Mouse (Mus musculus): Measurements from ENCODE around the gene Gpsm3. TPM values are rescaled to one million over a fixed set of nuclear protein-coding genes. Genes with fewer than 3 reads are reported as not detected.

Gene Gpsm3
- polyA plus RNA-seq, 1 experiment from 2014 or later, result 9.3 TPM

DNA sequence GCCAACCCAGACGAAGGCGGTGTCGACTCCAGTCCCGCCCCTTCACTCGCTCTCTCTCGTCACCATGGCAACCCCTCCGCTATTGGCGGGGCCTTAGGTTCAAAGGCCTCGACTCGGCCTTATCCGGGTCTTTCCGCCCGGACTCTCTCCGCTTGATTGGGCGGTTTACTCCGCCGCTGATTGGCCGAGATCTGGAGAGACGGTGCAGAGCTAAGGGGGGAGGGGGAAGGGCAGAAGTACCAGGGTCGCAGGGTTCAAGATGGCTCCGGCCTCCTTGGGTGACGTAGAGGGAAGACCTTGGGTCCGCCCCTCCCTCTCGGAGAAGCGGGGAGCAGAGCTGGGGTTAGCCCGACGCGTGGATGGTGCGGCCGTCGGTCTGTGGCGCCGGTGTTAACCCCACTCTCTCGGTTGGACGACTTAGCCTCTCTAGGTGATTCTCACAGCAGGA, 14.5 kb downstream of the Gpsm3 start, which contains the start of gene Agpat1:
Gene Agpat1, plus strand, starts transcription at position 202 of the 448 bp plus-strand sequence.
- Histone ChIP-seq H3K4me1 (ENCODE audit: control insufficient read depth, insufficient read depth, low read length) (peaks cover 32% of the 10 kb centered on the region), H3K4me2 (ENCODE audit: low read depth, low read length) (peak within 1 kb of the TSS; percentile 92), H3K9ac (ENCODE audit: low read length) (peak within 1 kb of the TSS; percentile 96), H3K4me3 (replicated peaks; ENCODE audit: low read length) (peak within 1 kb of the TSS; percentile 89), H3K36me3 (ENCODE audit: control insufficient read depth, insufficient read depth, low read length) (peaks cover 8% of the 10 kb centered on the region; the same call in 1 of the 2 replicates), H3K9me3 (replicated peaks; ENCODE audit: control insufficient read depth, low read length) (no peaks in the 10 kb centered on the region), H3K27ac (ENCODE audit: low read length) (peak within 1 kb of the TSS; percentile 96), H3K27me3 (ENCODE audit: control insufficient read depth, insufficient read depth, low read length) (no peaks in the 10 kb centered on the region)
- peak; percentile 87 for ATAC-seq (ENCODE audit: insufficient read depth, low FRiP score)
- under 1% methylated on average over 35 of the region's 35 CpGs for WGBS

DNA sequence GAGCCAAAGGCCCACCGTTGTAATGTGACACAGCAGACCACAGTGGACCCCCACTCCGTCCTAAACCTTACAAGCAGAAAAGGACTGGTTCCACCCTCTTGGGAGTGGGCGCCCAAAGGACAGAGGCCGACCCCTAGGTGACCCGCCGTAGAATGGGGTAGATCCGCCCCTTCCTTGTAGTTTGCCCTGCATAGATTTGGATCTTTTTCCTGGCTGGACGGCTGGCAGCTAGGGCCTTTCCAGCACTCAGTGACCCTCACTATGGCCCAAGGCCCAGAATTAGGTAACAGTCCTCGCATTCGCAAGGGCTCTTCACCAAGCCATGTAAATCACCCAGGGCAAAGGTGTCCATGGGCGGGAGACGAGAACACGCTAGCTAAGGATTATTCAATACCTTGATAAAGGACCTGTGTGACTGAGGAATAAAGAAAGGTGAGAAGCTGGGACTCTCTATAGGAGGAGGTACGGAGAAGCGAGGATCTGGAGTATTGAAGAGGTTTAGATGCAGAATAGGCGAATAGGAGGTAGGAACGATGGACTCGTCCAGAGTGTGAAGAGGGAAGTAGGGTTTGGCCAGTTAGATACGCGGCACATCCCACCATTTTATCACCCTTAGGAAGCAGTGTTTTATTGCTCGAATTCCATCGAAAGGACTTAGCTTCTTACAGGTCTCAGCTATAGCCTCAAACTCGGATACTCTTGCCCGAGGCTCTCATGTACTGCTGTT, 15.1 kb downstream of the Gpsm3 start:
- H3K4me1 ChIP-seq (ENCODE audit: control insufficient read depth, insufficient read depth, low read length), result peaks cover 32% of the 10 kb centered on the region
- no peaks in the 10 kb centered on the region for H3K27me3 ChIP-seq (ENCODE audit: control insufficient read depth, insufficient read depth, low read length)
- H3K9me3 ChIP-seq (replicated peaks; ENCODE audit: control insufficient read depth, low read length), result no peaks in the 10 kb centered on the region
- H3K4me2 ChIP-seq (ENCODE audit: low read depth, low read length), result peak overlapping the region; percentile 92
- 13% methylated on average over 24 of the region's 24 CpGs for WGBS
- H3K4me3 ChIP-seq (replicated peaks; ENCODE audit: low read length), result peak overlapping the region; percentile 89
- H3K9ac ChIP-seq (ENCODE audit: low read length), result peak overlapping the region; percentile 96
- peak overlapping the region; percentile 96 for H3K27ac ChIP-seq (ENCODE audit: low read length)
- peaks cover 8% of the 10 kb centered on the region; the same call in 1 of the 2 replicates for H3K36me3 ChIP-seq (ENCODE audit: control insufficient read depth, insufficient read depth, low read length)
- no peak for ATAC-seq (ENCODE audit: insufficient read depth, low FRiP score)

DNA sequence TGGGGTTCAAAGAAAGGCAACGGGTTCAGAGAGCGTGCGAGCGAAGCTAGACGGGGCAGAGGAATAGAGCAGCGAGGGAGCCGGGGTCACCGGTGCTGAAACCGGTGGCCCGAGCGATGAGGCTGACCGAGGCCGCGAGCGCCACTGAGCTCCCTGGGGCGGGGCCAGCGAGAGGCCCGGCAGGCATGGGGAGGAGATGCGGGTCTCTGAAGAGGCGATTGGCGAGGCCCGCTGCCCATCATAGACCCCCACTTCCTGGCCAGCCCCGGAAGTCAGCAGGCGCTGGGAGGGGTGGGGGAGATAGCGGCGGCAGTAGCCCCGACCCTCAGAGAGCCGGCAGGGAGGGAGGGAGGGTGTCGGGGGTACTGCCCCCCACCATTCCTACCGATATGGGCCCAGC, 16.0 kb downstream of the Gpsm3 start:
- WGBS, result 1% methylated on average over 30 of the region's 30 CpGs

DNA sequence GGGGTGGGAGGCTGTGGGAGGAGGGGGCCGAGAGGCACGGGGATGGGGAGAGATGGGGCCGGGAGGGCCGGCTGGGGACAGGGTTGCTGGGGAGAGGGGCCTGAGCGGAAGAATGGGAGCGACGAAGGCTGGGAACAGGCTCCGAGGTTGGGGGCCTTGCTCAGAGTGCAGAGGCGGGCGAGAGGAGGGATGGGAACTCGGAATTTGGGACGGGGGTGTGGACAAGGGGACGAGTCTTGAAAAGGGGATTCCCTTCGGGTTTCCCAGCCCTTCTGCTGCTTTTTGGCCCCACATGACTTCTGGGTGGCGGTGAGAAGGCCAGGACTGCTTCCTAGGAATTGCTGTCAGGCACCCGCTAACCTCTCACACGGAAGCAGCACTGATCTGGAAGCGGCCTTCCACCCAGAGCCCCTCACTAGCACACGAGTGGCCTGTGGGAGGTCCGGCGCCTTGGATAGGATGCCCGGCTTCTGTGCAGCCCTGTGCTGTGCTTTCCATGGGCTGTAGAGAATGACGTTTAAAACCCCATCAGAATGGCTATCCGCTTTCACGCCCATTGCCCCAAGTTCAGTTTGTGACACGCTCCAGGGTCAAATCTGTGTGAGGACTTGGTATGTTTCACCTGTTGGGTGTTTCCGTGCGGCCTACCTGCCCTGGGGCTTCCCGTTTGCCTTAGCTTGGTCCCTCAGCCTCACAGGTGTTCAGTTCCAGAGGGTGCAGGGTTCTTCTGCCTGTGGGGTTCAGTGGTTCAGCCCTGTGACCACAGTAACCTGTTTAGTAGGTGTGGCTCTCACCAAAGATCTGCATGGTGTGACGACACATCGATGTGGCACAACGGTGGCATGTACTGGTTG, 16.8 kb downstream of the Gpsm3 start:
- 8% methylated on average over 32 of the region's 32 CpGs for WGBS
- no peaks in the 10 kb centered on the region for H3K9me3 ChIP-seq (replicated peaks; ENCODE audit: control insufficient read depth, low read length)
- H3K27me3 ChIP-seq (ENCODE audit: control insufficient read depth, insufficient read depth, low read length), result no peaks in the 10 kb centered on the region
- H3K9ac ChIP-seq (ENCODE audit: low read length), result peak overlapping the region; percentile 96
- H3K4me3 ChIP-seq (replicated peaks; ENCODE audit: low read length), result peak overlapping the region; percentile 89
- no peaks in the 10 kb centered on the region for H3K36me3 ChIP-seq (ENCODE audit: control insufficient read depth, insufficient read depth, low read length)
- H3K27ac ChIP-seq (ENCODE audit: low read length), result peak overlapping the region; percentile 96
- H3K4me2 ChIP-seq (ENCODE audit: low read depth, low read length), result peak overlapping the region; percentile 92
- peaks cover 32% of the 10 kb centered on the region for H3K4me1 ChIP-seq (ENCODE audit: control insufficient read depth, insufficient read depth, low read length)
- ATAC-seq (ENCODE audit: insufficient read depth, low FRiP score), result no peak

More for the DNA sequence above, 16.0 kb downstream of the Gpsm3 start:
- Histone ChIP-seq H3K4me2 (ENCODE audit: low read depth, low read length) (peak overlapping the region; percentile 92), H3K9ac (ENCODE audit: low read length) (peak overlapping the region; percentile 96), H3K27me3 (ENCODE audit: control insufficient read depth, insufficient read depth, low read length) (no peaks in the 10 kb centered on the region), H3K9me3 (replicated peaks; ENCODE audit: control insufficient read depth, low read length) (no peaks in the 10 kb centered on the region), H3K4me1 (ENCODE audit: control insufficient read depth, insufficient read depth, low read length) (peaks cover 32% of the 10 kb centered on the region), H3K27ac (ENCODE audit: low read length) (peak overlapping the region; percentile 96), H3K36me3 (ENCODE audit: control insufficient read depth, insufficient read depth, low read length) (peaks cover 3% of the 10 kb centered on the region; the same call in 1 of the 2 replicates), H3K4me3 (replicated peaks; ENCODE audit: low read length) (peak overlapping the region; percentile 89)
- ATAC-seq (ENCODE audit: insufficient read depth, low FRiP score), result peak; percentile 51

DNA sequence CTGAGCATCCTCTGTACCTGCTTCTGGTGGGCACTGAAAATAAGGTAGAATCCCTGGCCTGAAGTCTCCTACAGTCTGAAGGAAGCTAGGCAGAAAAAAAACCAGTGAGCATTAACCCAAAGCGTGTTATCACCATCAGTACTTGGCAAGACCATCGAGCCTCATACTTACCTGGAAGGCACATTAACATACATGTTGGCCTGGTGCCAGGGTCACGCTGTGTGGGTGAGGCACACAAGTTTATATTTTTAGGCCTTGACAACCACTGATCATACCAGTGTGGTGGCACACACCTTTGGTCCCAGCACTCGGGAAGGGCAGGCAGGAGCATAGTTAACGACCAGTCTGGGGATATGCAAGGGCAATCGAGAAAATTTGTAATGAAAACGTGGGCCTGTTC, 18.4 kb downstream of the Gpsm3 start:
- Histone ChIP-seq H3K27me3 (ENCODE audit: control insufficient read depth, insufficient read depth, low read length) (no peaks in the 10 kb centered on the region), H3K9me3 (replicated peaks; ENCODE audit: control insufficient read depth, low read length) (no peaks in the 10 kb centered on the region), H3K4me3 (replicated peaks; ENCODE audit: low read length) (no peak overlapping the region), H3K4me2 (ENCODE audit: low read depth, low read length) (no peak overlapping the region), H3K9ac (ENCODE audit: low read length) (0 out of 2 replicates have a peak overlapping the region, but pooled peaks have one; percentile 28), H3K36me3 (ENCODE audit: control insufficient read depth, insufficient read depth, low read length) (0 out of 2 replicates have a peak, but pooled peaks cover 11% of the 10 kb centered on the region), H3K27ac (ENCODE audit: low read length) (peak overlapping the region; percentile 16; the same call in 1 of the 2 replicates), H3K4me1 (ENCODE audit: control insufficient read depth, insufficient read depth, low read length) (peaks cover 21% of the 10 kb centered on the region)
- ATAC-seq (ENCODE audit: insufficient read depth, low FRiP score), result no peak
- WGBS, result 78% methylated on average over 7 of the region's 7 CpGs

DNA sequence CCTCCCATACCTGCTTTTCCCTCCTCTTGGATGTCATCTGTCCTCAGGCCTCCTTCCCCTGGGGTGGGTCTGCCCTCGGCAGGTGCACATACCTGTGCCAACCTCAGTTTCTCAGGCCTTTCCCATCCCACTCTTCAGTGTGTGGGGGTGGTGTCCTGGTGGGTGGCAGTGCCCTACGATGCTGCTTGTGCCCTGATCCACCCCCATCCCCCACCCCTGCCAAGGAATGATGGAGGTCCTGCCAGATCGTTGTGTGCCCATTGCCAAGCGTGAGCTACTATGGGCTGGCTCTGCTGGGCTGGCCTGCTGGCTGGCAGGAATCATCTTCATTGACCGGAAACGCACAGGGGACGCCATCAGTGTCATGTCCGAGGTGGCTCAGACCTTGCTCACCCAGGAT, 21.4 kb downstream of the Gpsm3 start:
- no peak overlapping the region for H3K27ac ChIP-seq (ENCODE audit: low read length)
- H3K4me1 ChIP-seq (ENCODE audit: control insufficient read depth, insufficient read depth, low read length), result peaks cover 11% of the 10 kb centered on the region
- no peak overlapping the region for H3K4me2 ChIP-seq (ENCODE audit: low read depth, low read length)
- WGBS, result 94% methylated on average over 8 of the region's 8 CpGs
- H3K36me3 ChIP-seq (ENCODE audit: control insufficient read depth, insufficient read depth, low read length), result peaks cover 11% of the 10 kb centered on the region; the same call in 1 of the 2 replicates
- no peaks in the 10 kb centered on the region for H3K9me3 ChIP-seq (replicated peaks; ENCODE audit: control insufficient read depth, low read length)
- no peak overlapping the region for H3K4me3 ChIP-seq (replicated peaks; ENCODE audit: low read length)
- no peaks in the 10 kb centered on the region for H3K27me3 ChIP-seq (ENCODE audit: control insufficient read depth, insufficient read depth, low read length)
- no peak for ATAC-seq (ENCODE audit: insufficient read depth, low FRiP score)
- no peak overlapping the region for H3K9ac ChIP-seq (ENCODE audit: low read length)

DNA sequence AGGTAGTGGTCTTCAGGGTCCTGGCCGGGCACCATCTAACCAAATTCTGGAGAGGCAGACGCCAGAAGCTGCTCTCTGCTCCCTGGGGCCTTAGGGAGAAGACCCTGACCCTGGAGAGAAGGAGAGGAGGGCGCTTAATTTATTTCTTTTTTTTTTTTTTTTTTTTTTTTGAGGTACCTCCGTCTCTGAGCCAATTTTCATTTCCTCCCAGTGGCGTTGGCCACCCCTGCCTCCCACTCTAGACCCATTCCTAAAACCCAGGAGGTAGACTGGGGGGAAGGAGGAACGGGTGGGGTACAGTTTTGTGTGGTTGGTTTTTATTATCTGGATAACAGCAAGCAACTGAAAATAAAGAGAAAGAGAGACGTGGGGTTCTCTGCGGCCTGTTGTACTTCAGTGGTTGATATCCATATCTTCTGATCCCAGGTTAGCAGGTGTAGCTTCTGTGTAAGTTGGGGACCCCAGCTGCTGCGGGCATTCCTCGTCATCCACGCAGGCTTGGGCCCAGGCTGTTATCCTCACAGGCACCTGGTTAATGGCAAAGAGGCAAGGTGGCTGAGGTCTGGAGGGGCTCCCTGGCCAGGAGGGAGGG, 23.5 kb downstream of the Gpsm3 start:
- 84% methylated on average over 11 of the region's 11 CpGs for WGBS
- Histone ChIP-seq H3K4me3 (replicated peaks; ENCODE audit: low read length) (no peak overlapping the region), H3K9ac (ENCODE audit: low read length) (no peak overlapping the region), H3K9me3 (replicated peaks; ENCODE audit: control insufficient read depth, low read length) (no peaks in the 10 kb centered on the region), H3K27me3 (ENCODE audit: control insufficient read depth, insufficient read depth, low read length) (no peaks in the 10 kb centered on the region), H3K4me2 (ENCODE audit: low read depth, low read length) (no peak overlapping the region), H3K36me3 (ENCODE audit: control insufficient read depth, insufficient read depth, low read length) (peaks cover 11% of the 10 kb centered on the region; the same call in 1 of the 2 replicates), H3K27ac (ENCODE audit: low read length) (no peak overlapping the region), H3K4me1 (ENCODE audit: control insufficient read depth, insufficient read depth, low read length) (0 out of 2 replicates have a peak, but pooled peaks cover 5% of the 10 kb centered on the region)
- no peak for ATAC-seq (ENCODE audit: insufficient read depth, low FRiP score)

DNA sequence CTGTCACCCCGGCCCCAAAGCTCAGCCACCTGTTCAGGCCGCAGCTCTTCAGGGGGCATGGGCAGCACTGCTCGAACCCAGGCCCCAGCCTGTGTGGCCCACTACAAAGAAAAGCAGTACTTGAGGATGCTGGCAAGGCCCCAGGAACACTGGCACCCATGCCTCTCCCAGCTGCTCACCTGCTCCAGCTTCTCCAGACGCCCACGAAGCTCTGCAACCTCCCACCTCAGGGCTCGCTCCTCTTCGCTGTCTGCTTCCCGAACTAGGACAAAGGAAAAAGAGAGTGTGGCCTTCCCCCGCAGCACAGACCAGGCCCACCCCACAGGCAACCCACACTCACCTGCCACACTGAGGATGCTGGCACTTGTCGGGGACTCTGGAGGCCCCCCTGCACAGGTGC, 24.2 kb downstream of the Gpsm3 start:
- no peak for ATAC-seq (ENCODE audit: insufficient read depth, low FRiP score)
- no peaks in the 10 kb centered on the region for H3K27me3 ChIP-seq (ENCODE audit: control insufficient read depth, insufficient read depth, low read length)
- H3K36me3 ChIP-seq (ENCODE audit: control insufficient read depth, insufficient read depth, low read length), result peaks cover 11% of the 10 kb centered on the region; the same call in 1 of the 2 replicates
- H3K4me1 ChIP-seq (ENCODE audit: control insufficient read depth, insufficient read depth, low read length), result no peaks in the 10 kb centered on the region
- H3K9ac ChIP-seq (ENCODE audit: low read length), result no peak overlapping the region
- H3K9me3 ChIP-seq (replicated peaks; ENCODE audit: control insufficient read depth, low read length), result no peaks in the 10 kb centered on the region
- H3K27ac ChIP-seq (ENCODE audit: low read length), result no peak overlapping the region
- no peak overlapping the region for H3K4me3 ChIP-seq (replicated peaks; ENCODE audit: low read length)
- 94% methylated on average over 10 of the region's 10 CpGs for WGBS
- no peak overlapping the region for H3K4me2 ChIP-seq (ENCODE audit: low read depth, low read length)

All from stomach, embryonic 16.5 days (tissue).